Mouse (Mus musculus): Measurements from ENCODE around the gene Gm6592.
"Not testable (repeated sequence)": the region's sequence is repeated elsewhere in the genome, so short reads cannot be mapped to it uniquely, and the experiment has no call there.

Gene Gm6592

GRCm38 (mm10) chrX:8843694-8844093 is at the start of gene Gm6592:
Gene Gm6592, plus strand, starts transcription at chrX:8843994.
- in situ Hi-C loops (cut with MboI; ENCODE audit: low pct_unique_long_range_greater_than_20kb in 1 of 2, low sequenced_read_pairs in 2 of 2, unreplicated experiment in 1 of 2): no loop called here

GRCm38 (mm10) chrX:8803391-8803790 is 40.4 kb upstream of the Gm6592 start, which contains the start of gene Ssxb5:
Gene Ssxb5, plus strand, starts transcription at chrX:8803691.
- in situ Hi-C loops (cut with MboI; ENCODE audit: low pct_unique_long_range_greater_than_20kb in 1 of 2, low sequenced_read_pairs in 2 of 2, unreplicated experiment in 1 of 2): not testable (repeated sequence)

- in situ Hi-C loops (cut with MboI; ENCODE audit: low pct_unique_long_range_greater_than_20kb in 1 of 2, low sequenced_read_pairs in 2 of 2, unreplicated experiment in 1 of 2): loop anchor here in 1 of 2 experiments (10.0 kb wide), 1 partner anchor 93 kb away; no protein-coding TSS in a partner anchor
Measured at GRCm38 (mm10) chrX:8832043-8832442, 11.8 kb upstream of the Gm6592 start.

- in situ Hi-C loops (cut with MboI; ENCODE audit: low pct_unique_long_range_greater_than_20kb in 1 of 2, low sequenced_read_pairs in 2 of 2, unreplicated experiment in 1 of 2): no loop called here
Measured at GRCm38 (mm10) chrX:8852486-8852885, 8.7 kb downstream of the Gm6592 start.

GRCm38 (mm10) chrX:8864331-8864730 is 20.5 kb downstream of the Gm6592 start:
- in situ Hi-C loops (cut with MboI; ENCODE audit: low pct_unique_long_range_greater_than_20kb in 1 of 2, low sequenced_read_pairs in 2 of 2, unreplicated experiment in 1 of 2): not testable (repeated sequence)

- in situ Hi-C loops (cut with MboI; ENCODE audit: low pct_unique_long_range_greater_than_20kb in 1 of 2, low sequenced_read_pairs in 2 of 2, unreplicated experiment in 1 of 2): not testable (repeated sequence)
Measured at GRCm38 (mm10) chrX:8873953-8874352, 30.2 kb downstream of the Gm6592 start, which contains the start of gene Gm5751. Gene Gm5751, plus strand, starts transcription at chrX:8874253.

- in situ Hi-C loops (cut with MboI; ENCODE audit: low pct_unique_long_range_greater_than_20kb in 1 of 2, low sequenced_read_pairs in 2 of 2, unreplicated experiment in 1 of 2): no loop called here
Measured at GRCm38 (mm10) chrX:8884336-8884735, 40.5 kb downstream of the Gm6592 start.

- in situ Hi-C loops (cut with MboI; ENCODE audit: low pct_unique_long_range_greater_than_20kb in 1 of 2, low sequenced_read_pairs in 2 of 2, unreplicated experiment in 1 of 2): no loop called here
Measured at GRCm38 (mm10) chrX:8891975-8892342, 48.2 kb downstream of the Gm6592 start.

GRCm38 (mm10) chrX:8892343-8893155 is 48.8 kb downstream of the Gm6592 start, which contains the start of gene B630019K06Rik:
Gene B630019K06Rik, plus strand, starts transcription at chrX:8892382.
- in situ Hi-C loops (cut with MboI; ENCODE audit: low pct_unique_long_range_greater_than_20kb in 1 of 2, low sequenced_read_pairs in 2 of 2, unreplicated experiment in 1 of 2): no loop called here

GRCm38 (mm10) chrX:8893182-8893651 is 49.4 kb downstream of the Gm6592 start:
- in situ Hi-C loops (cut with MboI; ENCODE audit: low pct_unique_long_range_greater_than_20kb in 1 of 2, low sequenced_read_pairs in 2 of 2, unreplicated experiment in 1 of 2): no loop called here
